Mouse (Mus musculus): ENCODE results near the gene Mcpt9.
"Not testable (repeated sequence)": the region's sequence is repeated elsewhere in the genome, so short reads cannot be mapped to it uniquely, and the experiment has no call there.

Gene Mcpt9

DNA sequence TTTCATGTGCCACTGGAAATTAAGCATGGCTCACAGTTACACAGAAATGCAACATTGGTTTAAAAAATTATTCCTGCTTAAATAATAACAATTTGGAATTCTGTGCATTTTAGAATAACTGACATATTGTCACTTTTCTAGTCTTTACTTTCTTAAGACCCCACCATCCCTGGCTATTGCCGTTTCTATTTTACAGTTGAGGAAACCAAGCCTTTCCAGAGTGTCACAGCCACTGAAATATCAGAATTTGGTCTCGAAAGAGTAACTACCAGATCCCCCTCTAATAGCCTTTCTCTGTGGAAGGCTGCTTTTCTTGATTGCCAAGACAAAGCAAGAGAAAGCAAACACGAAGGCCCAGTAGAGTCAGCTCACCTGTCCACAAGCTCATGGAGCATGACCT, at the start of gene Mcpt9:
Gene Mcpt9, minus strand, starts transcription at position 101 of the 400 bp plus-strand sequence.
- not testable (repeated sequence) for DNase-seq (ENCODE audit: low read depth)

- not testable (repeated sequence) for DNase-seq (ENCODE audit: low read depth)
These were observed 31.9 kb upstream of the Mcpt9 start, which contains the start of gene Mcpt4 for GRCm38 (mm10) chr14:56062213-56062612. TSS of gene Mcpt4 (minus strand) at chr14:56062313.

DNA sequence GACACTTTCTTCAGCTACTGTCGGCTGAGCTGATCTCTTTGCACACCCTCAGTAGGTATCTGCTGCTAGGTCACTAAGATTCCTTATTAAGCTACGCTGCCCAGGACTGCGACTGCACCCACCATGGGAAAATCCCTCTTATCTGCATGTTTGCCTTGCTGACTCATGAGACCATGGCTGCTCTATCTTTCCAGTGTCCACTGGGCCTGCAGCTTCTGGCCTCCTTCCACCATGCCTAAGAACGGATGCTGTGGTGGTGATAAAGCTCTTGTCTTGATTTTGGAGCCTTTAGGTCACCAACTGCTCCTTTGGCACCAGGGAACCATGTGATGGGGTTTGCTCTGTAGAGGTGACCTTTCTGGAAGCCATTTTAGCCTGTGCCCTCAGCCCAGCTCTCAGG, 27.4 kb upstream of the Mcpt9 start:
- no peak for DNase-seq (ENCODE audit: low read depth)

GRCm38 (mm10) chr14:56055408-56055807, 25.1 kb upstream of the Mcpt9 start:
- DNase-seq (ENCODE audit: low read depth), result no peak

DNA sequence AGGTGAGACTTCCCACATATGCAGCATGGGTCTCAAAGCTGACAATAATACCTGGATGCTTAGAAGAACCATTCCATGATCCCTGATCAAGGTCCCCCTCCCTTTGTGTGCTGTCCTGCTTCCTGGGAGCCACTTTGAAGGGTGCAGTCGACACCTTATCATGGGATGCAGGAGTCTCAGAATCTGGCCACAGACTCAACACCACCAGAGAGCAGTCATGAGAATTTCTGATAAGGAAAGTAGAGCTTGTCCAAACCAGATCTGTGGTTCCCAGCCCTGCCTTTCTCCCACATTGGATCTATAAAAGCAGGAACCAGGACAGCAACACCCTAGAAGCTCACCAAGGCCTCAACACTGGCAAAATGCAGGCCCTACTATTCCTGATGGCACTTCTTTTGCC, 11.5 kb upstream of the Mcpt9 start, which contains the start of gene Mcpt2:
Gene Mcpt2, plus strand, starts transcription at position 250 of the 400 bp plus-strand sequence.
- DNase-seq (ENCODE audit: low read depth), result not testable (repeated sequence)

- no peak for DNase-seq (ENCODE audit: low read depth)
These were observed 4.1 kb upstream of the Mcpt9 start for GRCm38 (mm10) chr14:56034433-56034832.

- not testable (repeated sequence) for DNase-seq (ENCODE audit: low read depth)
These were observed 9.0 kb downstream of the Mcpt9 start for GRCm38 (mm10) chr14:56021305-56021704.

DNA sequence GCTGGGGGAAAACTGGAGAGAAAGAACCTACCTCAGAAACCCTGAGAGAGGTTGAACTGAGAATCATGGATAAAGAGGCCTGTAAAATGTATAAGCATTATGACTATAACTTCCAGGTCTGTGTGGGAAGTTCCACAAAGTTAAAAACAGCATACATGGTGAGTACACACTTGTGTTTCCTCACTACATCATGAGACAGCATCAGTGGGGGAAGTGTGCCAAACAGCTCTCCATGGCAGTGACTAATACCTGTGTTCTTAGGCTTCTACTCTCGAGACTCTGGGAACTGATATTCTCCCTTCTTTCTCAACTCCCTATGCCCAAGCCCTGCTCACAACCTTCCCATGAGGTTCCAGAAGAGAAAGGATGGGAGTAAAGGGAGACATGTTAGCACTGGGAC, 10.8 kb downstream of the Mcpt9 start:
- DNase-seq (ENCODE audit: low read depth), result no peak

DNA sequence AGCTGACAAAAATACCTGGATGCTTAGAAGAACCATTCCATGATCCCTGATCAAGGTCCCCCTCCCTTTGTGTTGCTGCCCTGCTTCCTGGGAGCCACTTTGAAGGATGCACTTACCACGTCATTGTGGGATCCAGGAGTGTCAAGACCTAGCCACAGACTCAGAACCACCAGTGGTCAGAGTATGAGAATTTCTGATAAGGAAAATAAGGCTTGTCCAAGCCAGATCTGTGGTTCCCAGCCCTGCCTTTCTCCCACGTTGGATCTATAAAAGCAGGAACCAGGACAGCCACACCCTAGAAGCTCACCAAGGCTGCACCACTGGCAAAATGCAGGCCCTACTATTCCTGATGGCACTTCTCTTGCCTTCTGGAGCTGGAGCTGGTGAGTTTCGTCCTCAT, 12.6 kb downstream of the Mcpt9 start, which contains the start of gene Mcpt1:
Gene Mcpt1, plus strand, starts transcription at position 301 of the 400 bp plus-strand sequence.
- not testable (repeated sequence) for DNase-seq (ENCODE audit: low read depth)

DNA sequence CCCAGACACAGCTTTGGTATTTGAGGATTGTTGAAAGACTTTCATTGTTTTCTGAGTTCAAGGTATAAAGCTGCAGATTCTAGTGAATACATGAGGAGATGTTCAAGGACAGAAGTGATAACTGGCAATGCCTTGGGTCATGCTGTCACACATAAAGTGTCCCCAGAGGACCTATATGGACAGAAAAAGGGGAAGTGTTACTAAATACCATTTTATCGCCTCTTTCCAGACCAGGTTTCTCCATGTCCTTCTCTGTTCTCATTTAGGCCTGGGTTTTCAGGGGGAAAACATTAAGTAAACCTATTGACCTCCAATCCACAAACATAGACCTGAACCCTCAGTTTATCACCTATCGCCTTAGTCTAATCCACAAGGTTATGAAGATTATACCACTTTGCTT, 16.4 kb downstream of the Mcpt9 start:
- no peak for DNase-seq (ENCODE audit: low read depth)

DNA sequence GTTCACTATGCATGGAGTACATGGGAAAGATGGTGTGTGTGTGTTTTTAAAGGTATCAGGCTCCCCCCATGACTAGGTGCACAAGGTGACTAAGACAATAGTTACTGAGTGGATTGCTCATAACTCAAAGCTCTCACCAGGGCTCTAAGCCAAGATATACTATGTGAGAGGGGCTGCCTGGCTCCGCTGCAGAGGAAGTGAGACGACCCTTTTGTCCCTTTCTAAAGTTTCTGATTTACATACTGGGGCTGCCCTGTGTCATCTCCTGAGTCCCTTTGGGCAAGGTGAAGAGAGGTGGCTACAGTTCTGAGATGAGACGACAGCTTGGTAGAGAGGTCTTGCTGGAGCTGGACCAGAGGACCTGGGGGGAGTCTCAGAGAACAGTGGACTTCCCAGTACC, 17.1 kb downstream of the Mcpt9 start:
- DNase-seq (ENCODE audit: low read depth), result no peak

GRCm38 (mm10) chr14:55987464-55987863, 42.8 kb downstream of the Mcpt9 start:
- not testable (repeated sequence) for DNase-seq (ENCODE audit: low read depth)

Measured in induced T-regulatory cell, adult 2 months (primary cell).